Mouse (Mus musculus) T-helper 2 cell (primary cell): ENCODE measurements around the gene Sprr2e.

Source experiments
- in situ Hi-C: fragments of 300-600 bp; cut with MboI, MseI; formaldehyde crosslinking; loops from one replicate; pipeline ENCODE4 v1.15.1; 2025; ENCODE audit warnings: high pct_unique_total_duplicates

The Sprr2e gene

GRCm38 (mm10) chr3:92351843-92352242 is at the start of gene Sprr2e:
TSS of gene Sprr2e (plus strand) at chr3:92352143.
- in situ Hi-C loops, result no loop called here

GRCm38 (mm10) chr3:92307406-92307805 is 44.5 kb upstream of the Sprr2e start:
- in situ Hi-C loops, result loop anchor here (10.0 kb wide), 2 partner anchors 73 to 957 kb away; no protein-coding TSS in a partner anchor

- in situ Hi-C loops, result no loop called here
Measured at GRCm38 (mm10) chr3:92316320-92316719, 35.6 kb upstream of the Sprr2e start, which contains the start of gene Sprr2b. TSS of gene Sprr2b (plus strand) at chr3:92316620.

GRCm38 (mm10) chr3:92317384-92317783 is 34.6 kb upstream of the Sprr2e start:
- in situ Hi-C loops, result no loop called here

- in situ Hi-C loops, result no loop called here
Measured at GRCm38 (mm10) chr3:92336278-92336677, 15.7 kb upstream of the Sprr2e start.

GRCm38 (mm10) chr3:92338840-92339239 is 13.1 kb upstream of the Sprr2e start, which contains the start of gene Sprr2d:
TSS of gene Sprr2d (plus strand) at chr3:92339140.
- in situ Hi-C loops, result no loop called here

- in situ Hi-C loops, result no loop called here
Measured at GRCm38 (mm10) chr3:92361619-92362018, 9.7 kb downstream of the Sprr2e start.

GRCm38 (mm10) chr3:92364887-92365286 is 12.9 kb downstream of the Sprr2e start, which contains the start of gene Sprr2f:
TSS of gene Sprr2f (plus strand) at chr3:92365187.
- in situ Hi-C loops, result no loop called here

GRCm38 (mm10) chr3:92373613-92374012 is 21.7 kb downstream of the Sprr2e start:
- in situ Hi-C loops, result no loop called here

- in situ Hi-C loops, result no loop called here
Measured at GRCm38 (mm10) chr3:92385385-92385784, 33.4 kb downstream of the Sprr2e start, which contains the start of gene Sprr2h. TSS of gene Sprr2h (plus strand) at chr3:92385685.

- in situ Hi-C loops, result no loop called here
Measured at GRCm38 (mm10) chr3:92394301-92394700, 42.4 kb downstream of the Sprr2e start.
